Mouse (Mus musculus) lung, postnatal 0 days (tissue): ENCODE measurements around the gene Aggf1. TPM values are rescaled to one million over a fixed set of nuclear protein-coding genes. Genes with fewer than 3 reads are reported as not detected.

ENCODE experiments used
- ATAC-seq: fragments of 200-750 bp; cut with Nextera tagmentation; 2 replicates; pipeline ENCODE4 v1.8.0; 2017; ENCODE audit warnings: moderate library complexity
- DNase-seq: peaks from one replicate; pipeline ENCODE4 v3.0.0-alpha.2; 2016; ENCODE audit warnings: low spot score
- H3K27ac ChIP-seq: fragments of 300-500 bp; sonication (generic); 2 replicates; pipeline ENCODE4 v1.5.1; 2014; ENCODE audit warnings: antibody characterized with exemption, mild to moderate bottlenecking, low read length, mixed read lengths
- H3K27me3 ChIP-seq: fragments of 300-500 bp; sonication (generic); replicated peaks from 2 replicates; pipeline ENCODE4 v1.6.1; 2014; ENCODE audit warnings: low read length, mixed read lengths; ENCODE audit not compliant: insufficient read depth
- H3K36me3 ChIP-seq: fragments of 300-500 bp; sonication (generic); 2 replicates; pipeline ENCODE4 v1.6.1; 2014; ENCODE audit warnings: low read length, mixed read lengths; ENCODE audit not compliant: insufficient read depth
- H3K4me1 ChIP-seq: fragments of 300-500 bp; sonication (generic); 2 replicates; pipeline ENCODE4 v1.6.1; 2014; ENCODE audit warnings: antibody characterized with exemption, low read depth, low read length, mixed read lengths; ENCODE audit not compliant: insufficient read depth
- H3K4me2 ChIP-seq: fragments of 300-500 bp; sonication (generic); replicated peaks from 2 replicates; pipeline ENCODE4 v1.6.1; 2014; ENCODE audit warnings: low read depth, mild to moderate bottlenecking, low read length, moderate library complexity, mixed read lengths
- H3K4me3 ChIP-seq: fragments of 300-500 bp; sonication (generic); 2 replicates; pipeline ENCODE4 v1.5.1; 2014; ENCODE audit warnings: low read depth, low read length
- H3K9ac ChIP-seq: fragments of 300-500 bp; sonication (generic); replicated peaks from 2 replicates; pipeline ENCODE4 v1.6.1; 2014; ENCODE audit warnings: low read depth, mild to moderate bottlenecking
- H3K9me3 ChIP-seq: fragments of 300-500 bp; sonication (generic); 2 replicates; pipeline ENCODE4 v1.6.1; 2016; ENCODE audit warnings: low read length, mixed read lengths
- CTCF ChIP-seq: IDR thresholded peaks from 2 replicates; pipeline ENCODE4 v1.5.1; 2016; ENCODE audit warnings: antibody characterized with exemption, mild to moderate bottlenecking
- EP300 ChIP-seq: IDR thresholded peaks from 2 replicates; pipeline ENCODE4 v1.6.1; 2016; ENCODE audit warnings: antibody characterized with exemption, mild to moderate bottlenecking, control low read depth
- WGBS: fragments of 180-500 bp; shearing (Covaris S2); extraction: QIAGEN DNeasy Blood & Tissue Kit; methylation state at CpG from one replicate; pipeline ENCODE4 v1.1.7; 2014; 5-methylcytosine and 5-hydroxymethylcytosine counted together
- polyA plus RNA-seq: library from polyadenylated mRNA; unstranded; fragments of >200 nt; fragmentation: Nextera tagmentation; extraction: Ambion mirVana; gene quantifications from 2 replicates; pipeline ENCODE4 v1.2.1, GENCODE M21; 2015

Gene Aggf1
- polyA plus RNA-seq, 1 experiment from 2014 or later = 24.2 TPM

GRCm38 (mm10) chr13:95325907-95326550 is 49.1 kb downstream of the Aggf1 start:
- Histone ChIP-seq H3K4me1 (peaks cover 11% of the 10 kb centered on the region), H3K27me3 (no peaks in the 10 kb centered on the region), H3K4me3 (peak overlapping the region; percentile 94), H3K27ac (peak overlapping the region; percentile 97), H3K4me2 (peak overlapping the region; percentile 94), H3K9ac (peak overlapping the region; percentile 97), H3K36me3 (no peaks in the 10 kb centered on the region), H3K9me3 (no peaks in the 10 kb centered on the region)
- ATAC-seq = no peak
- 6% methylated on average over 5 of the region's 5 CpGs for WGBS
- no peak for TF ChIP-seq EP300
- no peak for TF ChIP-seq CTCF
- DNase-seq = peak; percentile 15

- under 1% methylated on average over 50 of the region's 63 CpGs for WGBS
- Histone ChIP-seq H3K9me3 (no peaks in the 10 kb centered on the region), H3K27me3 (no peaks in the 10 kb centered on the region), H3K4me2 (peak overlapping the region; percentile 94), H3K9ac (peak overlapping the region; percentile 97), H3K27ac (peak overlapping the region; percentile 97), H3K4me1 (peaks cover 11% of the 10 kb centered on the region), H3K36me3 (no peaks in the 10 kb centered on the region), H3K4me3 (peak overlapping the region; percentile 94)
- DNase-seq (peak; percentile 92), ATAC-seq (peak; percentile 82)
- TF ChIP-seq EP300 (no peak), CTCF (no peak)
Measured at GRCm38 (mm10) chr13:95325080-95325906, 49.9 kb downstream of the Aggf1 start.

- Histone ChIP-seq H3K36me3 (no peaks in the 10 kb centered on the region), H3K9ac (peak overlapping the region; percentile 97), H3K4me3 (peak overlapping the region; percentile 94), H3K4me2 (peak overlapping the region; percentile 94), H3K27me3 (no peaks in the 10 kb centered on the region), H3K4me1 (peaks cover 11% of the 10 kb centered on the region), H3K9me3 (no peaks in the 10 kb centered on the region), H3K27ac (peak overlapping the region; percentile 97)
- WGBS = 1% methylated on average over 22 of the region's 22 CpGs
- DNase-seq (peak; percentile 11), ATAC-seq (0 out of 2 replicates have a peak, but pooled peaks have one; percentile 4)
- TF ChIP-seq EP300 (no peak), CTCF (no peak)
Measured at GRCm38 (mm10) chr13:95324626-95325079, 50.5 kb downstream of the Aggf1 start.

- peak; percentile 48 for ATAC-seq
- Histone ChIP-seq H3K27me3 (no peaks in the 10 kb centered on the region), H3K4me2 (peak overlapping the region; percentile 94), H3K9me3 (no peaks in the 10 kb centered on the region), H3K4me1 (peaks cover 11% of the 10 kb centered on the region), H3K36me3 (no peaks in the 10 kb centered on the region), H3K4me3 (peak overlapping the region; percentile 94), H3K9ac (peak overlapping the region; percentile 97), H3K27ac (peak overlapping the region; percentile 97; the same call in 1 of the 2 replicates)
- peak; percentile 81 for DNase-seq
- WGBS = 21% methylated on average over 15 of the region's 15 CpGs
- TF ChIP-seq CTCF = peak; percentile 67
- no peak for TF ChIP-seq EP300
Measured at GRCm38 (mm10) chr13:95323950-95324625, 51.1 kb downstream of the Aggf1 start.

- ATAC-seq (no peak), DNase-seq (no peak)
- 88% methylated on average over 6 of the region's 6 CpGs for WGBS
- Histone ChIP-seq H3K4me3 (peak within 1 kb of the TSS; percentile 94), H3K27me3 (no peaks in the 10 kb centered on the region), H3K9ac (peak within 1 kb of the TSS; percentile 97), H3K4me2 (peak within 1 kb of the TSS; percentile 94), H3K9me3 (no peaks in the 10 kb centered on the region), H3K4me1 (peaks cover 11% of the 10 kb centered on the region), H3K36me3 (no peaks in the 10 kb centered on the region), H3K27ac (peak within 1 kb of the TSS; percentile 97; the same call in 1 of the 2 replicates)
- TF ChIP-seq EP300 = no peak
- no peak for TF ChIP-seq CTCF
Measured at GRCm38 (mm10) chr13:95323400-95323799, 51.8 kb downstream of the Aggf1 start, which contains the start of gene Zbed3. TSS of gene Zbed3 (plus strand) at chr13:95323612.

GRCm38 (mm10) chr13:95320451-95320850 is 54.7 kb downstream of the Aggf1 start:
- 58% methylated on average over 4 of the region's 4 CpGs for WGBS
- Histone ChIP-seq H3K4me1 (no peaks in the 10 kb centered on the region), H3K9me3 (no peaks in the 10 kb centered on the region), H3K27me3 (no peaks in the 10 kb centered on the region), H3K4me3 (no peak overlapping the region), H3K9ac (no peak overlapping the region), H3K4me2 (no peak overlapping the region), H3K36me3 (no peaks in the 10 kb centered on the region), H3K27ac (no peak overlapping the region)
- no peak for TF ChIP-seq EP300
- TF ChIP-seq CTCF = no peak
- ATAC-seq (no peak), DNase-seq (no peak)
